Mouse (Mus musculus): ENCODE data around the gene Vwc2l.

Vwc2l gene

DNA sequence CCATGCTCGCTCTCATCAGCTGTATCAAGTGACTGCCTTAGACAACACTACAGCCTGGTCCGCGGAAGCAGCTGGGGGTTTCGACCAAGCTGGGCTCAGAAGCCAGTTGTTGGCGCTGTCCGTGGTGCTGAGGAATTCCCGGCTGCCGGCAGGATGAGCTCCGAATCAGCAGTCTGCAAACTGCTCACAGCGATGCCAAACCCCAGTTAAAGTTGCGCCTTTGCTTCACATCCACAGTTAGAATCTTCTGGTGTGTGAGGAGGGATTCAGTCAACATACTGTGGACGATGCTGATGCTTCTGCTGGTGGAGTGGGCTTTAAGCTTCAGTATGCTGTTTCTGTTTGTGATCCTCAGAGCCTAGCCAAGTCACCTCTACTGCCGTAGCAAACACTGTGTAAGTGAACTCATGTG is at the start of gene Vwc2l:
Gene Vwc2l, plus strand, starts transcription at position 61 of the 412 bp plus-strand sequence.
- peak; percentile 49 to 81 for DNase-seq (ENCODE audit: low spot score in 2 of 2)

DNA sequence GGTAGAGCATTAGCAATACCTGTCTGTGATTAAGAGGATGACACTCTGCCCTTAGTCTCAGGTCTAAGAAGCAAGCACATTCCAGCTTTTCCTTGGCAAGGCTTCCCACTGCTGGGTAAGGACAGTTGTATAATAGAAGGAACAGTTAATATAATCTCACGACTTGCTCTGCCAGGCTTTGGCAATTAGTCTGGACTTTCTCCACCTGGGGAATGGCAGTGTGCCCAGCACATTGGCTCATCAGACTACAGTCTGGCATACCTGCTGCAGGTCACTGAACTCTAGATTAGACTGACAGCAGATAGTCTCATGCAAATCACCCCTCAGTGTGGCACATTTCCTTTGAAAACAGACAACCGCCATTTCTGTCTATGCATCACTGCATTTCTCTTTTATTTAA is 33.0 kb upstream of the Vwc2l start:
- no peak for DNase-seq (ENCODE audit: low spot score in 2 of 2)

DNA sequence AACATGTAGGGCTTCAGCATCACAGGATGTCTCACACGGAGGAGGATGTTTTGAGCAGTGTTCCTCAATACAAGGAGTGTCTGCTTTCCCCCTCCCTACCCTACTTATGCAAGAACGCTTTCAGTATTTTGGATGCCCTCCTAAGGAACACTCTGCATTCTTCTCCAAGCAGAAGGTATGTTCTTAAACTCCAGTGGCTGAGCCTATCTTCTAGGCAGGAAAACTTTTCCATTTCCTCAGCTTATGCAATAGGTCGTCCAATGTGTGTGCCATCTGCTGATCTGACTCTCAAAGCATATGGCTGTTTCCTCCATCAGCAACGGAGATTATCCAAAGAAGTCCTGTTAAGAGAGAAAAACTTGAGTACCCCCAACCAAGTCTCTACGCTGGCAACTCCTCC is 25.2 kb upstream of the Vwc2l start:
- DNase-seq (ENCODE audit: low spot score in 2 of 2): no peak

DNA sequence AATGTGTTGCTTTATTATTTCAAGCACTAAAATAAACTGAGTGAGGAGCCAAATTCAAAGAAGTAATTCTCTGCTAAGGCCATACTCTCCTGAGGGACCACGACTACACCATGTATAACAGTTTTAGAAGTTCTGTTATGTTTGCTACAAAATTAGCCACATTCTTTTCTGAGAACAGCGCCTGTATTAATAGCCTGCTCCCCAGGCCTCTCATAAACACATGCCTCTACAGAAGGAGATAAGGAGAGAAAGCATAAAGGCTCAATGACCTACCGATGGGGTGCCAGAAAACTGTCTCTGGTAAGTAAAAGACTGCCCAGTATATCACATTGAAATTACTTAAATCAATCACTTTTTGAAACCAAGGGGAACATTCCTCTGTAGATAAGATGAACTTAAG is 21.6 kb upstream of the Vwc2l start:
- DNase-seq (ENCODE audit: low spot score in 2 of 2): no peak

DNA sequence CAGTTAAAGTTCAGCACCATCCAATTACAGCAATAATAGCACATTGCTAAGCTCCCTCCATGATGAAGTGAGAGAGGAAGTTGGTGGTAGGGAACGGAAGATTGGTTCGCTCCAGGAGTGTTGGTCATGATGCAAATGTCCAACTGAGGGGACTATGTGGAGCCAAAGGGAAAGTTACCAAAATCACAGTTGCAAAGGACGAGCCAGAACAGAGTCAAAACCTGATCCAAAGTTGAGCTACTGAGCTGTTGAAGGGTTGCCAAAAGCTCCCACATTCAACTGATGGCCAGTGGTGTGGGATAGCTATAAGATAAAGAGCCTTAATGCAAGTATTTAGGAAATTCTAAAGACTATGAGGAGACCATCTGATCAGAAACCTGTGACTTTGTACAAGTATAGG is 19.7 kb upstream of the Vwc2l start:
- no peak for DNase-seq (ENCODE audit: low spot score in 2 of 2)

DNA sequence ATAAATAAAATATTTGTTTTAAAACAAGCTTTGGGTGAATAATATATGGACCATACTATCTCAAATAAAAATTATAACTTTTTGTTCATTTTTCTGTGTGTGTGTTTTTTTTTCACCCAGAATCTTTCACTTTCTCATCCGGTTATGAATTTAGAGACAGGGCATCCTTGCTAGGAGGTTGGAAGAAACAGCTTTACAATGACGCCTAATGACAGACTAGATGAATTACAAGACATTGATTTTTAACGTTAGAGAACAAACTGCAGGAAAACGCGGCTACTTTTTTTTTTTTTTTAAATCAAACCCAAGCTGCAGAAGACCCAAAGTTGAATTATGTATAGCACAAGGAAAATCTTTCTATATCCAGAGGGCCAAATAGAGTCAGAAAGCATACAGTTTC is 470 bp upstream of the Vwc2l start:
- no peak for DNase-seq (ENCODE audit: low spot score in 2 of 2)

DNA sequence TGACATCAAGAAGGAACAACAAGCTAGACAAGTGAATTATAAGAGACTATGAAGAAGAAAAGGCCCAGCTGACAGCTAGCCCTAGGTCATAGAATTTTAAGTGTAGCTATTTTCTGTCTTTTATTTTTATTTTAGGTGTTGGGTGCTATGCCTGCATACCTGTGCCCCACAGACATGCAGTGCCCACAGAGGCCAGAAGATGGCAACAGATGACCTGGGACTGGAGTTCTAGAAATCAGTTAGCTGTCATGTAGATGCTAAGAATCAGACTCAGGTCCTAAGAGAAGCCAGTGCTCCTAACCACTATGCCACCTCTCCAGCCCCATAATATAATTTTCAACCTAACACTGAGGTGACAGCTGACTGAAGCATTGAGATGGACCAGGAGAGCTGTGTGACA is 61.6 kb downstream of the Vwc2l start:
- no peak for DNase-seq (ENCODE audit: low spot score in 2 of 2)

DNA sequence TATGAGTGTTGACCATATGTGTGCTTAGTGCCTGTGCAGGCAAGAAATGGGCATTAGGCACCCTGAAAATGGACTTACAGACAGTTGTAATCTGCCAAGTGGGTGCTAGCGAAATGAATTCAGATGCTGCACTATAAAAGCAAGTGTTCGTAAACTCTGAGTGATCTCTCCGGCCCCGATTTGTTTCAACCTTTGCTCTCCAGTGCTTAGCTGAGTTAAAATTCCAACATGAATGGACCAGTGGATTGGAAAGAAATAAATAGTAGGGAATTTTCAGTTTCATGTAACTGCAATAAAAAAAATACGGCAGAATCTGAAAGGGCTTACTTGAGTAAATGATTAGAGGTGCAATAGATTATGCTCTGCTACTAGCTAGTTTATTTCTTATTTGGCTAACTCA is 66.1 kb downstream of the Vwc2l start:
- no peak for DNase-seq (ENCODE audit: low spot score in 2 of 2)

DNA sequence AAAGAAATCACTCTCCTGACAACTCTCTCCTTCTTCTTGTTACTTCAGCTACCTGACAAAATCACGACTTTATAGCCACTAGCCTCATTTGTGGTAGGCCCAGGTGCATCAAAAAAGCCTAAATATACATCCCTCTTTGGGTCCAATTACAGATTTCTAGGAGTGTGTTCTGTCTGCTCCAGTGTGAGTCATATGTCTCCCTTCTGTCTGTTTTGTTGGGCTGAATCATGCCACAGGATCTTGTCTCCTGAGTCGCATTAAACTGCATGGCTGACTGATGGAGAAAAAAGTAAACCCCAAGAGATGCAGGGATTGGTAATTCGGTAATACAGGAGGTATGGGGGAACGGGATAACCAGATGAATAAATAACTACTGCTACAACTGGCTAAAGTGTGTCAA is 69.6 kb downstream of the Vwc2l start:
- no peak for DNase-seq (ENCODE audit: low spot score in 2 of 2)

DNA sequence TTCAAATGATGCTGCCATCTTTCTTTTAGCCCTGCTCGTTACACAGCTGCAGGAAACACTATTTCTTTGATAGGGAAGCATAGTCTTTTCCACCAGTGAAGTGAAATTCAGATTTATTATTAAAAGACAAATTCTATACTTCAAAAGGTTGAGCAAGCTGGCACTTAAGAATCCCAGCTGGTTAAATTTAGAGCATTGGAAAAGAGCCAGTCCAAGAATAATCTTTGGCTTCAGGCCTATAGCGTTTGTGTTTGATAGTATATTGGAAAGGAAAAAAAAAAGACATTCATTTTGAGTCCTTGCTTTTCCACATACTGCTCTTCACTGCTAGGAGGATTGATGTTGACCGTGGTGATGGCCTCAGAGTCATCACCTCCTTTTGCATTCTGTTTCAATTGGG is 77.9 kb downstream of the Vwc2l start:
- DNase-seq (ENCODE audit: low spot score in 2 of 2): no peak

DNA sequence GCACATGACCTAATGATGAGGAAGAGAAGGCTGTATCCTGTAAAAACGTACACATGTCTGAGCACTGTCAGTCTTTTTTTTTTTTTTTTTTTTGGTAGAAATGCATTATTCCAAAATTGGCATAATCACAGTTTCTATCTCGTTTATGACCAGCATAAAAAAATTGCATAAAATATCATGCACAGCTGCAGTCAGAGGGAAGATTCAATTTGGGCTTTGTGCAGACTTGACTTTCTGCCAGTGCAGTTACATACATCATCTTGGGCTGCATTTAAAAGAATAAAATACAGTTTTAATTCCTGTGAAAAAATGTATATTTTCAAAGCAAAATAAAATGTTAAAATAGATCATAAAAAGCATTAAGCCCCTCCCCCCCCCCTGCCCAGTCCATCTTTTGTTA is 97.6 kb downstream of the Vwc2l start:
- DNase-seq (ENCODE audit: low spot score in 2 of 2): no peak

DNA sequence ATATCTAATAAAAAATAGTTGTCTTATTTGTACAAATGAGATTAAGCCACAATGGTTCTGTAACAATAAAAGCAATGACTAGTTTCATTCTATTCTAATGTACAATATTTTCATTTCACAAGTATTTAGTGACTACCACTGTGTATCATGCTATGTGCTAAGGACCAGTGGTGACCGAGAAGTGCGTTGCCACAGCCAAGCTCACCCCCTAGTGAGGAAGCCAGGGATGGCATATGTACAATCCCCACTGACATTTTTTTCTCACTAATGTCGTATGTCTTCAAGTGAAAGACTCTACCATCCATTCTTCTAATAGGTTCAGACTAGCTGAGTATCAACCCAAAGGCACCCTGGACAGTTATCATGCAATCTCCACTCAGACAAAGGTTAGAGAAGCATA is 107.7 kb downstream of the Vwc2l start:
- no peak for DNase-seq (ENCODE audit: low spot score in 2 of 2)

DNA sequence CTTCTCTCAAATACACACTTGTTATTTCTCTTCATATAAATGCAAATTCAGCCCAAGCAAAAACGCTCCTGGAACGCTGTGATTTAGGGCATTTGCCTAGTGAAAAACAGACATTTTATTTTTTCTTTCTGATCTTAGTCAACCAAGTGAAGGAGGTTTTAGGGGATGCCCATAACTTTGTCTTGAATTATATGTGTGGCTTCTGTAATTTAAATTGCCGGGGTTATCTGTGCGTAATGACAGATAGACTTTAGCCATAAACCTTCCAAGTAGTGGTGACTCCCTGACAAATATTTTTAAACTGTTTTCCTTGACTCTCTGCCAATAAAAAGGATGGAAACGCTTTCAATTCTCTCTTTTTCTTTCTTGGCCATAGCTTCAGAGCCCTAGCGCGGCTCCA is 116.7 kb downstream of the Vwc2l start:
- no peak for DNase-seq (ENCODE audit: low spot score in 2 of 2)

DNA sequence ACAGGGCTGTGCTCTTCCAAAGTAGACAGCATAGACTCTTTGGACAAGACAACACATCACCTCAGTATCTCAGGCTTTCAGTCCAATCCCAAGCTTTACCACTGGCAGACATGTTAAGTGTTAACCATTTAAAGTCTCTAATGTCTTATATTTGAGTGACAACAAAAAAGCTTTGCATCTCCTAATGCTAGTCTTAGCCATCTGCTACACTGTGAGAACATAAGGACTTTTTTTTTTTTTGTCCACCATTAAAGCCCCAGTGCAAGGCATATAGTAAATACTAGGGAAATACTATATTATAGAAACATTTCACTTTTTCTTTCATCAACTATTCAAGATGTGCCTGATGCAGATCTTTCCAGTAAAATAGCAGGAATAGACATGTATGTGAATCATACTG is 119.8 kb downstream of the Vwc2l start:
- no peak for DNase-seq (ENCODE audit: low spot score in 2 of 2)

DNA sequence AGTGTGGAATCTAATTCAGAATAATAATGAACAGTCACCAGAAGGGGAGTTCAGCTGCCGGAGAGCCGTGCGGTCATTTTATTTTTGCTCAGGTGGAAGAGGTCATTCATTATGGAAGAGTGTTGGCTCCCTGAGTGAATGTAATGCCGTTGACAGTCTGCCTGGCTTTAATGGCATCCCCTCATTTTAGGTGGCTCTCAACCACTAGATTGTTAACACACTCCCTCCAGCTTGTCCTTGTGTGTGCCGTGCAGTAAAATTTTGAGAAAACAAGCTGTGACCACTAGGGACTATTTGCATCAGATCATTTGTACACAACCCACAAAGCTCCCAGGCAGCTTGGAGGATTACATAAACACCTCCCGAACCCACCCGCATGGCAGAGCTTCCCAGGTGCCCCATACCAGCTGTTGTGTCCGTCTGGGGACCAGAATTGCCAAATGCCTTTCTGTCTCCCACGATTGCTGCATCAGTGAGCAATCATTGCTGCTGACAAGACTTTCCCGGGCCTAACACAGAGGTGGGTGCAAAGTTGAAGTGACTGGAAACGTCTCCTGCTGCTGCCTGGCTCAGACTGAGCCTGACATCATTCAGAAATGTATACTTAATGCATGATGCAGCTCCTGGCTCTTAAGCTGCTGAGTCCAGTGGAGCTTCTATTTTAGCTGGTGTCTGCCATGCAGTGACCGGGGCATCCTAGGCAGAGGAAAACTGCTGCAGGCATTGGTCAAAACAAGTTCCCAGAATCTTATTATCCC is 126.3 kb downstream of the Vwc2l start:
- no peak for DNase-seq (ENCODE audit: low spot score in 2 of 2)

DNA sequence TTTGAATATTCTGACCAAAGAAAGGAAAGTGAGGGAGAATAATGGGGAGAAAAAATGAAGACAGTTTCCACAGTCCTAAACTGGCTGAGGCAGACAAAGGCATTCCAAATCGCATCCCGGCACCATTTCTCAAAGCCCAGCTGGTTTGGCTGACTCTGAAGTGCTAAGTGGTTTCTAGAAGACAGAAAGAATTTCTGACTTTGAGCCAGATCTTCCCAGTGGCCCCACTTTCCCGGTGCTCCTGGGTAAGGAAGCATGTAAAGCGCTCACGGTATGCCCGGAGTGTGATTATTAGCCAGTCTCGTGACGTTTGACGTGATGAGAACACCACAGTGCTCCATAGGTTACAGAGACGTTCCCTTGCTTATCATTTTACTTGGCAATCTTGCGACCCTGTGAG is 127.9 kb downstream of the Vwc2l start:
- no peak for DNase-seq (ENCODE audit: low spot score in 2 of 2)

DNA sequence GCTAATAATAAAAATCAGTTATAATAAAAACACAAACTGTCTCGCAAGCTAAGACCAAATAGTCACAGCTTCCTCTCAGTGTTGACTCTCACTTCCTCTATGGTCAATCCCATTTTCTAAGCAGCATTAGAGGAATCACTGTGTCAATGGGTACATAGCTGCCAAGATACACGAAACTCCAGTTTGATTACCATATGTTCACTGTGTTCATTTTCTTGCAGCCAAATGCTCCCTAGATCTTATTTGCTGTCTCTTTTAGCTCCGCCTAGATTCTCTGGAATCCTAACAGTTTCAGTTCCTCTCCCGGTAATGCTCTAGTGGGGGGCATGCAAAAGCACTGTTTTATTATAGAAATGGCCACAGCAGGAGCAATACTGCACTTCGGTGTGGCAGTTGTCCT is 130.4 kb downstream of the Vwc2l start:
- DNase-seq (ENCODE audit: low spot score in 2 of 2): no peak

DNA sequence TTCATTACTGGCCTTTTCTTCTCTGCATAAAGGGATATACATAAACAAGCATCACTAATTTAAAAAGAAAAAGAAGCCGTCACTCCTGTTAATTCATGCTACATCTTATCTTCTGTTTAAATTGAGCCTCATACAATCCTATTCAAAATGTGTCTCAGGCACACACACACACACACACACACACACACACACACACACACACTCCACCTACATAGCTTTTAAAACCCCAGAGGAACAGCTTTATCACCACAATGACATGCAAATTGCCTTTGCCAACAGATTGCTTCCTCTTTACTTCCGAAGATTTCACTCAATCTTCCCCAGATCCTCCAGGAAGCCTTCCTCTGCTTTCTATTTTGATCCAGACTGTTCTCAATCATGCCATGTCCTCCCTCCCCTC is 136.2 kb downstream of the Vwc2l start:
- no peak for DNase-seq (ENCODE audit: low spot score in 2 of 2)

DNA sequence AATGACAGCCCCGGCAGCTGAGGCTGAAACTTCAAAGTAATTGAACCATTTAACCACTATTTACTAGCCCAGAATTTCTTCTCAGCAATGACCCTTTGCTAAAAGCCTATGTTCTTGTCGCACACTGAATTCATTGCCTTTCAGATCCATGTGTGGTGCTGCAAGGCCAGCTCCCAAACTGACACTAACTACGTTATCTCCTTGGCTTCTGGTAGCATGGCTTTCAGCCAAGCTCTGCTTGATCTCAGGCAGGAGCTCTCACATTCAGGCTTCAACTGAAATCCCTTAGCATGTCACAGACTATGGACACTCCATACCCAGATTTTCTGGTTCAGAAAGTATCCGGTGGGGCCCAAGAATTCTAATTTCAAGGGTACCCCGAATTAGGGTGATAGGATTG is 140.6 kb downstream of the Vwc2l start:
- DNase-seq (ENCODE audit: low spot score in 2 of 2): no peak

DNA sequence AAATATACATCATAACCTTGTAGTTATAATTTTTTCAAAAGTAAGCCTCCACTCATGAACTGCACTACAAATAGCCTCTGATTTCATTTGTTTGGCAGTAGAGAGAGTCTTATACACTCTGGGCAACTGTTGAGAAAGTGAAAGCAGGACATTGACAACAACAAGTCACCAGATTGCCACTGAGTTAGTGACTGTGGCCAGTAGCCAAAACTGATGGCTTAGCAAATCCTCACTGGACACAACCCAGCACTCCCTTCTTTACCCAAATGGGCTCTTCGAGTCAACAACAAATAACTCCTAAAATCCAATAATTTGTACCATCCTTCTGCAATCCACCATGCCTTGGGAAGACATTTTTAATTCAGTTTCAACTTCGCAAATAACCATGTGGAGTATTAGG is 155.0 kb downstream of the Vwc2l start:
- no peak for DNase-seq (ENCODE audit: low spot score in 2 of 2)

DNA sequence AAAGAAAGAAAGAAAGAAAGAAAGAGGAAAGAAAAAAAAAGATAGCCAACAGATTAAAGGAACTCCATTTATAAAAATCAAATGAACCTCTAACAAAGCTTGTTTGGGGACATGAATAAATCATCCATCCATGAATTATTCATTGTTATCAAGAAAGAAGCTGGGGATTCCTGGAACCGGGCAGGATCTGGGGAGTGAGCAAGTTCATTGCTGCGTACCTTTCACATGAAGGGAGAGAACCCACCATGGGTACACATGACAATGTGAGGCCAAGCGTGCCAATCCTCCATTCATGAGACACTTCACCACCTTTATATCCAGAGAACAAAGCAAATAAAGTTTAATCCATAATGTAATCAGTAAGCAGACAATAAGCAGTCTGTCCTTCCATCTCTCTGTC is 155.8 kb downstream of the Vwc2l start:
- no peak for DNase-seq (ENCODE audit: low spot score in 2 of 2)

DNA sequence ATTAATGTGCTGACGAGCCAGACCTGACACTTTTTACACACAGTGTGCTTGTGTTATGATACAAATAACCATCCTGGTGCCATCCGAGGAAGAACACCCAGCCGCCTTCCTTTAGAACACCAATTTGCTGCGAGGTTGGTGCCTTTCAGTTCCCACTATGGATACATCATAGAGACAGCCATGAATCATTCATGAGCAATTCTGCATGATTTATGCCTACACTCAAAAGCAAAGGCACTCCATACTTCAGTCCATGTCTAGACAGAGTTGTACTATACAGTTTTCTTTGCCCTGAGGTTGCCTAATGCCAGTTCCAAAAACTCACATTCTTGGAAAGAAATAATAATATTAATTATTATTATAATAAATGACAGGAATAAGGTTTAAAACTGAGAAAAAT is 158.6 kb downstream of the Vwc2l start:
- DNase-seq (ENCODE audit: low spot score in 2 of 2): no peak

DNA sequence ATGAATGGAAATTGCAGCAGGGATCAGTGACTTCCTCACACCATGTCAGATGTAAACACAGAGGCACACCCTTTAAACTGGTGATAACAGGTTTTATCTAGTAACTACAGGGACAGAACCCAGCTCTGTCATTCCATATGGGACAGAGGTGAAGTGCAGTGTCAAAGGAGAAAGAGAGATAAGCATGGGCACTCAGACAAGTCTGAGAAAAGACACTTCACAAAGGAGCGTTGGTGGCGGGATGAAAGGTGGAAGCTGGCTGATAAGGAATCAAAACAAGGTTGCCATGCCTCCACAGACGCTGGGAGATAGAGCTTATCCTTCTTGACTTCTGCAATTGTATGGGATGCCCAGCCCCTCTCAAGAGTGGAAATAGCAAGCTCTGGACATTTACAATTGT is 176.8 kb downstream of the Vwc2l start:
- DNase-seq (ENCODE audit: low spot score in 2 of 2): no peak

DNA sequence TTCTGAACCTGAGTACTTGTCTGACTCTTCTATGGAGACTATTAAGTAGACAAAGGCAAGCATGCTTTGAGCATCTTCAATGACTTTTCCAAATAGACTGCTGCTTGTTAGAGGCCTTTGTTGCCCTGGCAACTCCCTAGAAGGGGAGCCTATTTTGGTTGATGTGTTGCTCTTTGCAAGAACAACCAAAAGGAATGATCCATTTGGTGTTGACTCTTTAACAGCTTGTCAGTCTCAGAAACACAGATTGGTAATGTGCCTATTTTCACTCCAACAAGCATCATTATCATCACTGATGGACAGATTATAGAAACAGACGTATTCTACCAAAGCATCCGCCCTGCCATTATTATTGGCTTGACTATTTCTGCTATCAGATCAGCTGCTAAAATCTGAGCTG is 181.9 kb downstream of the Vwc2l start:
- no peak for DNase-seq (ENCODE audit: low spot score in 2 of 2)

All from urinary bladder, postnatal 4 days (tissue).